Mouse (Mus musculus) heart, embryonic 11.5 days (tissue): ENCODE data around the gene Siva1. TPM values are rescaled to one million over a fixed set of nuclear protein-coding genes. Genes with fewer than 3 reads are reported as not detected.

Source experiments
- ATAC-seq: fragments of 200-750 bp; cut with Nextera tagmentation; replicated peaks from 2 replicates; pipeline ENCODE4 v1.8.0; 2017; ENCODE audit warnings: moderate library complexity; ENCODE audit not compliant: insufficient number of reproducible peaks, low FRiP score, low TSS enrichment
- H3K27ac ChIP-seq: fragments of 300-500 bp; sonication (generic); 2 replicates; pipeline ENCODE4 v1.5.1; 2014; ENCODE audit warnings: mild to moderate bottlenecking, low read depth, low read length
- H3K27me3 ChIP-seq: fragments of 300-500 bp; sonication (generic); 2 replicates; pipeline ENCODE4 v1.6.1; 2014; ENCODE audit warnings: mild to moderate bottlenecking, low read length, mixed read lengths; ENCODE audit not compliant: control insufficient read depth, insufficient read depth
- H3K36me3 ChIP-seq: fragments of 300-500 bp; sonication (generic); 2 replicates; pipeline ENCODE4 v1.6.1; 2014; ENCODE audit warnings: mild to moderate bottlenecking, low read length, moderate library complexity, mixed read lengths; ENCODE audit not compliant: control insufficient read depth, insufficient read depth
- H3K4me1 ChIP-seq: fragments of 300-500 bp; sonication (generic); 2 replicates; pipeline ENCODE4 v1.6.1; 2014; ENCODE audit warnings: low read length; ENCODE audit not compliant: control insufficient read depth, insufficient read depth
- H3K4me2 ChIP-seq: fragments of 300-500 bp; sonication (generic); 2 replicates; pipeline ENCODE4 v1.6.1; 2014; ENCODE audit warnings: mild to moderate bottlenecking, moderate library complexity
- H3K4me3 ChIP-seq: fragments of 300-500 bp; sonication (generic); 2 replicates; pipeline ENCODE4 v1.5.1; 2014; ENCODE audit warnings: low read depth, low read length
- H3K9ac ChIP-seq: fragments of 300-500 bp; sonication (generic); 2 replicates; pipeline ENCODE4 v1.6.1; 2014; ENCODE audit warnings: mild to moderate bottlenecking, low read depth, low read length, moderate library complexity
- H3K9me3 ChIP-seq: fragments of 300-500 bp; sonication (generic); replicated peaks from 2 replicates; pipeline ENCODE4 v1.6.1; 2016; ENCODE audit warnings: low read length; ENCODE audit not compliant: control insufficient read depth
- WGBS: fragments of 180-500 bp; shearing (Covaris S2); extraction: QIAGEN DNeasy Blood & Tissue Kit; methylation state at CpG from one replicate; pipeline ENCODE4 v1.1.7; 2014; ENCODE audit not compliant: insufficient replicate concordance; 5-methylcytosine and 5-hydroxymethylcytosine counted together
- polyA plus RNA-seq: library from polyadenylated mRNA; unstranded; fragments of >200 nt; fragmentation: Nextera tagmentation; extraction: Ambion mirVana; gene quantifications from 2 replicates; pipeline ENCODE4 v1.2.1, GENCODE M21; 2014

Siva1 gene
- polyA plus RNA-seq, 1 experiment from 2014 or later = 141 TPM

DNA sequence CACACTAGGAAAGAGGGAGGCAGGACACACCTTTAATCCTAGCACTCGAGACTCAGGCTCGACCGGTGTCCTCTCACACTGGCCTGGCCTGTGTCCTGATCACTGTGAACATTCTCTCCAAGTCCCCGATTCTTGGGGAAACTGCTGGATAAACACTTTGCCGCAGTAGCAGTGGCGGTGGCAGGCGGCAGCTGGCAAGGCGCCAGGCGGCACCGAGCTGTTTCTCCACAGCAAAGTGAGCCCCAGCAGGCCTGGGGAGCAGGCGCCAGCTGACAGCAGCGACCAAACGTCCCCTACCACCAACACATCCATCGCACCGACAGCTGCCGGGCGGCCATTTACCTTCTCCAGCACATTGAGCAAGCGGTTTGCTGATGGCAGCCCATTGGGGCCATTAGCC, 21.0 kb downstream of the Siva1 start:
- 52% methylated on average over 18 of the region's 18 CpGs for WGBS
- Histone ChIP-seq H3K9ac (peak overlapping the region; percentile 59), H3K4me2 (peak overlapping the region; percentile 29; the same call in 1 of the 2 replicates), H3K27ac (peak overlapping the region; percentile 60), H3K36me3 (peaks cover 31% of the 10 kb centered on the region), H3K27me3 (no peaks in the 10 kb centered on the region), H3K9me3 (no peaks in the 10 kb centered on the region), H3K4me3 (no peak overlapping the region), H3K4me1 (peaks cover 88% of the 10 kb centered on the region)
- no peak for ATAC-seq

DNA sequence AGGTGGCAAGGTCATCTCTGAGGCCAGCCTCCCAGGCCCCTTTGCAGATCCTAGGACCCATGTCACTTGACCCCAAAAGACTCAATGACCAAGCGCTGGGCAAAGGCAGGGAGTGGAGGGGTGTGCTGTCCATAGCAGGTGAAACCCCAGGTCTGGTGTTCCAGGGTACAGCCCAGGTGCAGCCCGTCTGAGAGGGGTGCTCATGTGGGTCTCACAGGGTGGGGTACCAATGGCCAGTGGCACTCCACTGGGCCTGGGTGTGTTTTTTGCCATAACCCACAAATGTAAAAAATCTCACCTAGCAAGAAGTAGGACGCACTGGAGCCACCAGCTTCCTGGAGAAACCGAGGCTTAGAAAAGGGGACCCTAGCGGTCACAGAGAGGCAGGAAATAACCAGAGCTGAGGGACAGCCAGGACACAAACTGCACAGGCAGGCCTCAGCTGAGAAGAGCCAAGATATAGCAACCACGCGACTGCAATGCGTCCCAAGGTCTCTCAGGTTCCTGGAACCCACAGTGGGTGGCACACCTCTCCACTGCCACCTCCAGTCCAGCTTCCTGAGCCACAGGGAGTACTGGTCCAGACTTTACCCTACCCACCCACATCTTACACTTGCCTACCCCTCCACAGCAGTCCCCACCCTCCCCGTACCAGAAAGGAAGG, 21.5 kb downstream of the Siva1 start:
- no peak overlapping the region for H3K4me3 ChIP-seq
- ATAC-seq = no peak
- H3K27me3 ChIP-seq = no peaks in the 10 kb centered on the region
- no peaks in the 10 kb centered on the region for H3K9me3 ChIP-seq
- WGBS = 87% methylated on average over 9 of the region's 9 CpGs
- H3K4me2 ChIP-seq = no peak overlapping the region
- peak overlapping the region; percentile 53 for H3K9ac ChIP-seq
- H3K27ac ChIP-seq = peak overlapping the region; percentile 60
- H3K36me3 ChIP-seq = peaks cover 34% of the 10 kb centered on the region
- peaks cover 88% of the 10 kb centered on the region for H3K4me1 ChIP-seq

- Histone ChIP-seq H3K36me3 (peaks cover 28% of the 10 kb centered on the region; the same call in 1 of the 2 replicates), H3K9ac (peak overlapping the region; percentile 23; the same call in 1 of the 2 replicates), H3K27ac (no peak overlapping the region), H3K4me2 (no peak overlapping the region), H3K4me3 (no peak overlapping the region), H3K4me1 (peaks cover 88% of the 10 kb centered on the region), H3K27me3 (no peaks in the 10 kb centered on the region), H3K9me3 (no peaks in the 10 kb centered on the region)
- ATAC-seq = no peak
- WGBS = 75% methylated on average over 10 of the region's 10 CpGs
Observed at GRCm38 (mm10) chr12:112667619-112668297, 23.3 kb downstream of the Siva1 start.

DNA sequence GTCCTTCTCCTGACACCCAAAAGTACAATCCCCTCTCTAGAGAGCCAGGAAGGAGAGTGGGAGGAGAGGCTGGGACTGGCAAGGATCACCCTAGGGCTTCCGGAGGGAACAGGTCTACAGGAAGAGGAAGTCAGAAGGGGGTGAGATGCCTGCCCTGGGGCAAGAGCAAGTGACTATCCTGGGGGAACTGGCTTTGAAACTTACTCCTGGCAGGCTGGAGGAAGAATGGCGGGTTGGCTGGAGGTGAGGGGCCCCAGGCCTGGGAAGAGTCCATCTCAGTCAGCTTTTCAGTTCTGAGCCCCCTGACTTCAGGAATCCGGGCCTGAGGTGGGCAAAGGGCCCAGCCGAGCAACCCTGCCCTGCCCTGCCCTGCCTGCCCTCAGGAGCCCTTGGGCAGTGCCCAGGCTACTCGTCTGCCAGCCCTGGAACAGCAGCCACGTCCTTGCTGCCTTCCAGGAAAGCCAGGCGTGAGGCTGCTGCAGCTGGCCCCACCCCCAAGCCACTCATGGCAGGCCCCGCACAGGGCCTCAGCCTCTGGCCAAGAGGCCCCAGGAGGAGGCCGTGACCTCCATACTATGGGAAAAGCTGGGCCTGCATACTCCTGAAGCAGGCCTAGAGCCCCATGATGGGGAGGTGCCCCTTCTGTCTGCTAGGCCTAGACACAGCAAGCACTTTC, 26.4 kb downstream of the Siva1 start:
- Histone ChIP-seq H3K27me3 (no peaks in the 10 kb centered on the region), H3K9ac (peak overlapping the region; percentile 25), H3K36me3 (peaks cover 24% of the 10 kb centered on the region; the same call in 1 of the 2 replicates), H3K27ac (peak overlapping the region; percentile 99), H3K4me3 (peak overlapping the region; percentile 2; the same call in 1 of the 2 replicates), H3K4me2 (peak overlapping the region; percentile 75), H3K9me3 (no peaks in the 10 kb centered on the region), H3K4me1 (peaks cover 76% of the 10 kb centered on the region)
- no peak for ATAC-seq
- 35% methylated on average over 8 of the region's 9 CpGs for WGBS

DNA sequence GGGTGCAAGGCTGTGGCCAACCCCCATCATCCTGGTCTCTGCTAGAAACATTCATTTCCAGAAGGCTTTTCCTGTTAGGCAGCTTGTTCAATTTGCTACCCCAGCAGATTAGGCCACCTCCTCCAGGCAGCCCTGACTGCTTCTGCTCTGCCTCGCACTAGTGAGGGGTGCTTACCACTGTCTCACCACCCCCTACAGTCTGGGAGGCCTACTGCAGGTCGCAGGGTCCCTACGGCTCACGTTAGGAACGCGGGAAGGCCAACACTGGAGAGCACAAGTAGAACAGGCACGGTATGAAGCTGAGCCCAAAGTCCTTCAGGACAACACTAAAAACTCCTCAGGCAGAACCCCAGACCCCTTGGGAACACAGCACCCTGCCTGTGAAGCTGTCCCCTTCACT, 27.4 kb downstream of the Siva1 start:
- H3K4me1 ChIP-seq = peaks cover 66% of the 10 kb centered on the region

GRCm38 (mm10) chr12:112672744-112673575, 28.5 kb downstream of the Siva1 start:
- WGBS = 3% methylated on average over 21 of the region's 21 CpGs
- ATAC-seq = 0 out of 2 replicates have a peak, but pooled peaks have one; percentile 24
- Histone ChIP-seq H3K27me3 (peaks cover 6% of the 10 kb centered on the region; the same call in 1 of the 2 replicates), H3K9me3 (no peaks in the 10 kb centered on the region), H3K27ac (peak overlapping the region; percentile 99), H3K4me1 (peaks cover 60% of the 10 kb centered on the region), H3K36me3 (peaks cover 15% of the 10 kb centered on the region; the same call in 1 of the 2 replicates), H3K9ac (peak overlapping the region; percentile 99), H3K4me2 (peak overlapping the region; percentile 75), H3K4me3 (peak overlapping the region; percentile 98)

More for the DNA sequence above, 27.4 kb downstream of the Siva1 start:
- peak overlapping the region; percentile 99 for H3K27ac ChIP-seq
- H3K9me3 ChIP-seq = no peaks in the 10 kb centered on the region
- H3K36me3 ChIP-seq = peaks cover 20% of the 10 kb centered on the region; the same call in 1 of the 2 replicates
- H3K4me3 ChIP-seq = peak overlapping the region; percentile 98; the same call in 1 of the 2 replicates
- 73% methylated on average over 7 of the region's 7 CpGs for WGBS
- no peak for ATAC-seq
- H3K4me2 ChIP-seq = peak overlapping the region; percentile 75
- H3K9ac ChIP-seq = peak overlapping the region; percentile 99
- H3K27me3 ChIP-seq = no peaks in the 10 kb centered on the region

- Histone ChIP-seq H3K27me3 (peaks cover 7% of the 10 kb centered on the region; the same call in 1 of the 2 replicates), H3K4me3 (peak overlapping the region; percentile 98), H3K4me2 (peak overlapping the region; percentile 75), H3K9me3 (no peaks in the 10 kb centered on the region), H3K4me1 (peaks cover 55% of the 10 kb centered on the region), H3K27ac (peak overlapping the region; percentile 99), H3K36me3 (peaks cover 10% of the 10 kb centered on the region; the same call in 1 of the 2 replicates), H3K9ac (peak overlapping the region; percentile 99)
- WGBS = under 1% methylated on average over 38 of the region's 68 CpGs
- no peak; the same call in 1 of the 2 replicates for ATAC-seq
Observed at GRCm38 (mm10) chr12:112673576-112674091, 29.2 kb downstream of the Siva1 start.
